Mouse (Mus musculus) bone marrow macrophage, adult 2 months (primary cell): Measurements from ENCODE around the gene Smarcc2.

Source experiments
- CTCF ChIP-seq: IDR thresholded peaks from 2 replicates; pipeline ENCODE4 v1.5.1; 2012; ENCODE audit warnings: low read depth, mild to moderate bottlenecking, low read length, moderate library complexity
- POLR2A ChIP-seq: IDR thresholded peaks from 2 replicates; pipeline ENCODE4 v1.6.1; 2012; ENCODE audit warnings: mild to moderate bottlenecking, low read depth, low read length, borderline replicate concordance

DNA sequence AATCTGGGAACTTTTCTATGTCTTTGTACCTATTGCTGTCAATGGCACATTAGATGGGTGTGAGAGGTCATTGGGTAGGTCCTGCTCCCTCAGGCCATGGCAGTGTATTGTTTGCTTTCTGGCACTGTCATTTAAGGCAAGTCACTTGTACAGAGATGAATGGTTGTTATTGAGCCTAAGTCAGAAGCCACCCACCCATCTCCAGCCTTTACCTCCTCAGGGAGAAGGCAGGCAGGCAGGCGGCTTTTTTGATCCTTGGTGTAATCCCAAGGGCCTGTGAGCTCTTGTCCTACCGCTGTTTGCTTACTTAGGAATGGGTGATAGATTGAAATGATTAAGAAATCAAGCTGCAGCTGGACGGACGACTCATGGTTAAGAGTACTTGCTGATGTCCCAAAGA, 29.6 kb upstream of the Smarcc2 start:
- TF ChIP-seq CTCF (no peak), POLR2A (no peak)
